Mouse (Mus musculus): ENCODE results near the gene Gna14. TPM values are rescaled to one million over a fixed set of nuclear protein-coding genes. Genes with fewer than 3 reads are reported as not detected.

Gene Gna14
- polyA plus RNA-seq, 1 experiment from 2014 or later: 2.6 TPM

DNA sequence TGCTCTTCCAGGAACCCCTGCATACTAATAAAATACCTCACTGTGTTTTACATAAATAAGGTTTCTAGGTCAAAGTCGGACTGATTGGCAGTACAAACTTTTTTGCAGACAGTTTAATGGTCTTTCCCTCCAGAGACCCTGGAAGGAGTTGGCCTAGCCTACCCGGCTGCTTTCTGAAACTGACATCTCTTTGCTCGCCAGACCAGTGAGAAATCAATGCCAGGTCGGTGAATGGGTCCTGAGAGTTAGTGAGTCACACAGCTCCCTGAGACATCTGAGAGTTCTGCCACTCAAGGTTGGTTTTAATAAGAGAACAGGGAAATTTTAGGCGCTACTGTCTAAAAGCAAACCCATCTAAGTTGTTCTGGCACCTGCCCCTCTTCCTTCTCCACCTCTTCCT, 49.1 kb downstream of the Gna14 start:
- Histone ChIP-seq H3K36me3 (no peaks in the 10 kb centered on the region), H3K4me2 (no peak overlapping the region), H3K27ac (replicated peaks) (no peak overlapping the region), H3K9me3 (replicated peaks) (no peaks in the 10 kb centered on the region), H3K9ac (replicated peaks) (no peak overlapping the region), H3K4me1 (no peaks in the 10 kb centered on the region), H3K27me3 (replicated peaks) (no peaks in the 10 kb centered on the region), H3K4me3 (replicated peaks) (no peak overlapping the region)
- no peak for ATAC-seq (ENCODE audit: low FRiP score)
- 75% methylated on average over 5 of the region's 5 CpGs for WGBS

DNA sequence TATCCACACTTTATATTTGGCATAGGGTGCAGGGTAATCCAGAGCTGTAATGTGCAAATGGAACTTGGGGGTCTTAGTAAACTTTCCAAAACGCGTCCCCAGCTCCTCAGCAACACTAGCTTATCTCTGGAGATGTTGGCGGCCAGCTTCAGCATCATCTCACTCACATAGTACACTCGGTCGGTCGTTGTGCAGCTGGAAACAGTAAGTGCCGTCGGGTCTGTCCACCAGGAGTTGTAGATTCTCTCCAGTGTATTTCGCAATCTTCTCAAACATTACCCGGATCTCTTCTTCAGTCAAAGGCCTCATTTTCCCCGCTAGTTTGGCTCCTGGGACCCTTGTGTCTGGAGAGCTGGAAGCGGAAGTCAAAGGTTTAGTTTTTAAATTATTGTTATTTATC, 55.2 kb downstream of the Gna14 start:
- Histone ChIP-seq H3K9me3 (replicated peaks) (no peaks in the 10 kb centered on the region), H3K4me3 (replicated peaks) (no peak overlapping the region), H3K9ac (replicated peaks) (no peak overlapping the region), H3K4me2 (no peak overlapping the region), H3K27ac (replicated peaks) (0 out of 2 replicates have a peak overlapping the region, but pooled peaks have one; percentile 5), H3K36me3 (no peaks in the 10 kb centered on the region), H3K4me1 (0 out of 2 replicates have a peak, but pooled peaks cover 3% of the 10 kb centered on the region), H3K27me3 (replicated peaks) (no peaks in the 10 kb centered on the region)
- 76% methylated on average over 12 of the region's 12 CpGs for WGBS
- ATAC-seq (ENCODE audit: low FRiP score): no peak

DNA sequence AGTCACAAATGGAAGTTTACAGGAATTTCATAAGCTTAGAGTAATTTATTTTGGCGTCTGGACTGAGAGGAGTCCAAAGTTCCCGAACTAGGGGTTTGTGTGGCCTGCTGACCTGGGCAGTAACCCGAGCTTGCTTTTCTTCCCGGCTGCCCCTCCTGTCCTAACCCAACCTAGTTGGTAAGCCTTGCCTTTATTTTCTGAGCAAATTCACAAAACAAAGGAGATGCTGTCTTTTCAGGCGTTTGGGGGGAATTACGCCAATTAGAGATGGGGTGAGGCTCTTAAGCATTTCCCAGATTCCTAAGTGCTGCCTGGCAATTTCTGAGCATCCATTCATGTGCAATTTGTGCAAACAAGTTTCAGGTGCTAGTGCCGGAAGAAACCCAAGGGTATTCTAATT, 55.9 kb downstream of the Gna14 start:
- 16% methylated on average over 7 of the region's 7 CpGs for WGBS
- no peaks in the 10 kb centered on the region for H3K27me3 ChIP-seq (replicated peaks)
- ATAC-seq (ENCODE audit: low FRiP score): no peak
- H3K4me3 ChIP-seq (replicated peaks): no peak overlapping the region
- H3K27ac ChIP-seq (replicated peaks): no peak overlapping the region
- no peak overlapping the region for H3K4me2 ChIP-seq
- no peak overlapping the region for H3K9ac ChIP-seq (replicated peaks)
- no peaks in the 10 kb centered on the region for H3K9me3 ChIP-seq (replicated peaks)
- H3K4me1 ChIP-seq: 0 out of 2 replicates have a peak, but pooled peaks cover 3% of the 10 kb centered on the region
- no peaks in the 10 kb centered on the region for H3K36me3 ChIP-seq

DNA sequence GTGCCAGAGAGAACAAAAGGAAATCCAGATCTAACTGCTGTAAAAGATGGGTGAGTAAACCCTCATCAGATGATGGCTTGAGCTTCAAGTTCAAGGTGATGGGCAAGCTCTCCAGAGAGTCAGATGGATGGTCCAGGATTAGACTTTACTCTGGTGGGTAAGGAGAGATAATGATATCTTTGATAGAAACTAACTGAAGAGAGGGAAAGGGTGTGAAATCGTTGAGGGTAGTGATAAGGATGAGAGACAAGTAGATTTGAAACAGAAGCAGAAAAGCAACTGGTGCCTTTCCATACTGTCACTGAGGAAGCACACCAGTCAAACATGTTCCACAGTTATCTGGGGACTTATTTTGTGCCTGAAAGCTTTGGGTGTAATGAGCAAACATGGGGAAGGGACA, 56.9 kb downstream of the Gna14 start:
- 75% methylated on average over 1 of the region's 1 CpGs for WGBS
- Histone ChIP-seq H3K27ac (replicated peaks) (no peak overlapping the region), H3K4me1 (0 out of 2 replicates have a peak, but pooled peaks cover 3% of the 10 kb centered on the region), H3K27me3 (replicated peaks) (no peaks in the 10 kb centered on the region), H3K9ac (replicated peaks) (no peak overlapping the region), H3K4me2 (no peak overlapping the region), H3K9me3 (replicated peaks) (no peaks in the 10 kb centered on the region), H3K36me3 (no peaks in the 10 kb centered on the region), H3K4me3 (replicated peaks) (no peak overlapping the region)
- no peak for ATAC-seq (ENCODE audit: low FRiP score)

DNA sequence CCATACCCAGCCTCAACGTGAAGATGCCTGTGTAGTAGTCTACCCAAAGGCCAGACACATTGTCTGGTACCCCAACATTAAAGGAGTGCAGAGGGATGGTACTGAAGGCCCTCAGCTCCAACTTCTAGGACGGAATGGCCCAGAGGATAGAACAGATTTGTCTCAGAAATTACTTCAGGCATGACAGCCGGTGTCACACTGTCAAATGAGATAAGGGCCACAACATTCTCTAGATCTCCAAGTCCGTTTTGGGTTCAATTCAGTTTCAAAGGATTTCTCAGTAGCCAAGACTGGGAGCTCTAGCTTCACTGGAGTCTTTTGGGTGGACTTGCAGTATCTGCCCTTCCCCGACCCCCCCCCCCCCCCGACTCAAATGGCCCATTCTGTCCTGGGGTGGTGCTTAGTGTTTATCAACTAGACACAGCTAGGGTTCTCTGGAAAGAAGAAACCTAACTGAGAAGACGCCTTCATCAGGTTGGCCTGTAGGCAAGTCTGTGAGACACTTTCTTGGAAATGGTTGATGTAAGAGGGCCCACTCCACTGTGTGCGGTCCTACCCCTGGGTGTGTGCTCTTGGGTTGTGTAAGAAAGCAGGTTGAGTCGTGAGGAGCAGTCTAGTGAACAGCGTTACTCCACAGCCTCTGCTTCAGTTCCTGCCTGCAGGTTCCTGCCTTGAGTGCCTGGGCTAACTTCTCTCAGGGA, 59.4 kb downstream of the Gna14 start:
- Histone ChIP-seq H3K4me3 (replicated peaks) (no peak overlapping the region), H3K4me2 (no peak overlapping the region), H3K4me1 (0 out of 2 replicates have a peak, but pooled peaks cover 3% of the 10 kb centered on the region), H3K36me3 (no peaks in the 10 kb centered on the region), H3K9ac (replicated peaks) (no peak overlapping the region), H3K27ac (replicated peaks) (no peak overlapping the region), H3K27me3 (replicated peaks) (no peaks in the 10 kb centered on the region), H3K9me3 (replicated peaks) (no peaks in the 10 kb centered on the region)
- ATAC-seq (ENCODE audit: low FRiP score): no peak
- WGBS: 91% methylated on average over 10 of the region's 10 CpGs

DNA sequence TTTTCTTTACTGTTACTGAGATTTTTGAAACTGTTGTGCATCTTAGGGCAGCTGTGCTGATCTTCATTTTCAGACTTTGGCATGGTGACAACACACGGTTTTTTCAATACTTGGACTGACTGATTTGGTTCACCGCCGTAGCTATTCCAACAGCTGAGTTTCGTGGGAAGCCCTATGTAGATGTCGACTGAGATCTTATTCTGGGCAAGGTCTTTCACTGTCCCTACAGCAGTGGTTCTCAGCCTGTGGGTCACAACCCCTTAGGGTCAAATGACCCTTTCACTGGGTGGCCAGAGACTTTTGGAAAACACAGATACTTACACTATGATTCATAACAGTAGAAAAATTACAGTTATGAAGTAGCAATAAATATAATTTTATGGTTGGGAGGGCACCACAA, 60.5 kb downstream of the Gna14 start:
- H3K27me3 ChIP-seq (replicated peaks): no peaks in the 10 kb centered on the region
- H3K36me3 ChIP-seq: no peaks in the 10 kb centered on the region
- no peak overlapping the region for H3K4me3 ChIP-seq (replicated peaks)
- H3K9me3 ChIP-seq (replicated peaks): no peaks in the 10 kb centered on the region
- WGBS: 88% methylated on average over 5 of the region's 5 CpGs
- H3K4me1 ChIP-seq: 0 out of 2 replicates have a peak, but pooled peaks cover 3% of the 10 kb centered on the region
- no peak overlapping the region for H3K9ac ChIP-seq (replicated peaks)
- no peak overlapping the region for H3K4me2 ChIP-seq
- no peak for ATAC-seq (ENCODE audit: low FRiP score)
- no peak overlapping the region for H3K27ac ChIP-seq (replicated peaks)

DNA sequence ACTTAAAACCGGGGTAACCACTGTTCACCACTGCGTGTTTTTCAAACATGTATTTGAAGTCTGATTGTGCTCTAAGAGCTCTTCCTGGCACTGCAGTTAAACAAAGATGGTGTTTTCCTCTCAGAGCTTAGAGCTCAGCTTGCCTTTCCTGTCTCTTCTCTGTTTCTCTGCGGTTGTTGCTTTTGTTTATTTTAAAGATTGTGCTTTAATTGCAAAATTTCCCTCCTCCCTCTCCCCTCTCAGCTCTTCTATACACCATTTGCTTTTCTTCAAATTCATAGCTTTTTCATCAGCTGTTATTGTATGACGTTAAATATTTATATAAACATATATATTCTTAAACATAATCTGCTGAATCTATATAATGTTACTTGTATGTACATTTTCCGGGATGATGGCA, 66.5 kb downstream of the Gna14 start:
- no peaks in the 10 kb centered on the region for H3K36me3 ChIP-seq
- H3K27ac ChIP-seq (replicated peaks): no peak overlapping the region
- H3K4me3 ChIP-seq (replicated peaks): no peak overlapping the region
- no peaks in the 10 kb centered on the region for H3K9me3 ChIP-seq (replicated peaks)
- H3K9ac ChIP-seq (replicated peaks): no peak overlapping the region
- peaks cover 10% of the 10 kb centered on the region; the same call in 1 of the 2 replicates for H3K4me1 ChIP-seq
- no peak for ATAC-seq (ENCODE audit: low FRiP score)
- 73% methylated on average over 5 of the region's 5 CpGs for WGBS
- no peaks in the 10 kb centered on the region for H3K27me3 ChIP-seq (replicated peaks)
- no peak overlapping the region for H3K4me2 ChIP-seq

DNA sequence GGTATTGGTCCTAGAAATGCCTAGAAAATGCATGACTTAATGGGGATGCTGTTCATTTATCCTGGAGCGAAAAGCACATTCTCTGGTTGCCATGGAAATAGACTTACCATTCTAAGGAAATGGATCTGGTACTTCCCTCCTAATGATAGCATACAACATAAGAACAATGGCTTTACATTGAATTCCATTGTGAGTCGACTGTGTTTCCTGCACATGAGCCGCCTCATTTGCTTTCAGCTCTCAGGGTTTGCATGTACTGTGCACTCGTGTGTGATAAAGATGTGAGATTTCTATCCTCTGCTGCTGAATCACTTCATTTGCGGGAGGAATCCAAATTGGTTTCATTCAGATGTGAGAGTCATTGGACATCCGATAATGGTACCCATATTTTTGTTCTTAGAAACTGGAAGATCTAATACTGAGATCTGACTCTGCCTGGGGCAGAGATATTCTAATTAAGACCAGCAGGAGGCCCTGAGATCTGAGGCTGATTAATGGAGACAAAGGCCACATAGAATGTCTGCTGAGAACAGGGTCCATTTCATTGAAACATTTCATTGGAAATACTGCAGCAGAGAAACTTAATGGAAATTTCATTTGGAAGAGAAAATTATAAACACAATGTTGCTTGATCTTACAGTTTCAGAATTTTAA, 71.3 kb downstream of the Gna14 start:
- Histone ChIP-seq H3K4me1 (peaks cover 10% of the 10 kb centered on the region; the same call in 1 of the 2 replicates), H3K4me2 (no peak overlapping the region), H3K27ac (replicated peaks) (peak overlapping the region; percentile 68), H3K9me3 (replicated peaks) (no peaks in the 10 kb centered on the region), H3K27me3 (replicated peaks) (no peaks in the 10 kb centered on the region), H3K36me3 (no peaks in the 10 kb centered on the region), H3K4me3 (replicated peaks) (no peak overlapping the region), H3K9ac (replicated peaks) (no peak overlapping the region)
- 18% methylated on average over 6 of the region's 6 CpGs for WGBS
- peak; percentile 88 for ATAC-seq (ENCODE audit: low FRiP score)

DNA sequence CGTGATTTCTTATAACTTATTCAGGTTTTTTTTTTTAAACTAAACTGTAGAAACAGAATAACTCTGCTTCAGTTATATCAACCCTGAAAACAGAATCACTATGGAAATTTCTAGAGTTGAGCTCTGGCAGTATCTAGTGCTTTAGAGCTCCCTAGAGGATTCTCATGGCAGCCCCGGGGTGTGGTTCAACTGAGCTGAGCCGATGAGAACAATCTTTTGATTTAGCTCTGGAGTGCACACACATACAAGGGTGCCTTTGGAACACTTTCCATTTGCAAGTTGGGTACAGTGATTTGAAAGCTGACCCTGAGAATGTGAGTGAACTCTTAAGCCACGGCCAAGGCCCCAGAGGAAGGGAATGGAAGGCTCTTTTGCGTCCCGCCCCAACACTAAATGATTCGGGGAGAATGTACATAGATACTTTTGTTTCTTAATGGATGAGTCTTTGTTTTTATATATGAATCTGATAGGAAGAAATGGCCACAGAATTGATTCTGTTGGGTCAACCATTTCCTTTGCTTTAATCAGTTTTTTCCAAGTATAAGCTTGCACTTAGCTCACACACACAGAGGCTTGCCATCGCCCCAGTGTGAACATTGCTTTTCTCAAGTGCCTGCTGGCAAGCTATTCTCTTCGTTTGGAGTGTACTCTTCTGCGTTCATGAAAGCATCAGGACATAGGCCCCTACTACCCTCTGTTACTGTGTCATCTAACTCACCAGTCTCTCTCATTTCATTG, 75.0 kb downstream of the Gna14 start:
- H3K9ac ChIP-seq (replicated peaks): no peak overlapping the region
- no peak for ATAC-seq (ENCODE audit: low FRiP score)
- 82% methylated on average over 10 of the region's 10 CpGs for WGBS
- no peak overlapping the region for H3K4me2 ChIP-seq
- no peak overlapping the region for H3K27ac ChIP-seq (replicated peaks)
- H3K4me1 ChIP-seq: peaks cover 10% of the 10 kb centered on the region; the same call in 1 of the 2 replicates
- no peaks in the 10 kb centered on the region for H3K9me3 ChIP-seq (replicated peaks)
- no peaks in the 10 kb centered on the region for H3K27me3 ChIP-seq (replicated peaks)
- H3K36me3 ChIP-seq: no peaks in the 10 kb centered on the region
- H3K4me3 ChIP-seq (replicated peaks): no peak overlapping the region

DNA sequence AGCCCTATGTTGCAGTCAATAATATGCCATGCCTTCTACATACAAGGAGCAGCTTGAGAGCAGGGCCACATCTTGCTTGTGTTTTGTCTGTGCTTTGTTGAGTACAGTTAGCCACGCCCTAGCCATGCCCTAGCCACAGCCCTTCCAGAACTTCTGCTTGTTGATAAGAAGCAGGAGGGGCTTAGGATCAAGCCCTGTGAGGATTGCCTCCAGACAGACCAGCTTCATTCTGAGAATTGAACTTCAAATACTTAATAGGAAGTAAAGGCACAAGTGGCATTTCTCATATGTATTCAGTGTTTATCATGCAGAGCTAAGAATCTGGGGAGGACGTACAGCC, 75.5 kb downstream of the Gna14 start:
- H3K4me2 ChIP-seq: no peak overlapping the region
- H3K9ac ChIP-seq (replicated peaks): no peak overlapping the region
- H3K4me1 ChIP-seq: peaks cover 8% of the 10 kb centered on the region; the same call in 1 of the 2 replicates
- no peak overlapping the region for H3K4me3 ChIP-seq (replicated peaks)
- WGBS: 89% methylated on average over 2 of the region's 2 CpGs
- no peaks in the 10 kb centered on the region for H3K27me3 ChIP-seq (replicated peaks)
- no peak for ATAC-seq (ENCODE audit: low FRiP score)
- no peaks in the 10 kb centered on the region for H3K9me3 ChIP-seq (replicated peaks)
- no peak overlapping the region for H3K27ac ChIP-seq (replicated peaks)
- no peaks in the 10 kb centered on the region for H3K36me3 ChIP-seq

DNA sequence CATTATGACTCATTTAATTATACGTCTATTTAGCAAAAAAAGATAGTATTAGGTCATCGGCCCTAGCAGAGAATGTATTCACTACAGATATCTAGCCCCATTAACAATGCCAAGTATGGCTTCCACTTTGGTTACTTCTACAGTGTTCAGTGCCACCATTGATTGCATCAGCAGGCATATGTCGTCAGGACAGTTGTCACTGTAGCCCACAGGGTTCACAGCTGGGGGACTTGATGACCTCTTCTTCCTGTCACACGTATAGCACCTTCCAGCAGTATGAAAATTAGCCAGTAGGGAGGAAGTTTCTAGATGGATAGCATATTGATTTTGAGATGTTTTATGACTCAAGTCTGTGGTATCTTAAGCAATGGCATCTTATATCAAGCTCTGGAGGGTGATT, 78.6 kb downstream of the Gna14 start:
- 81% methylated on average over 4 of the region's 4 CpGs for WGBS
- no peaks in the 10 kb centered on the region for H3K27me3 ChIP-seq (replicated peaks)
- ATAC-seq (ENCODE audit: low FRiP score): no peak
- H3K4me1 ChIP-seq: no peaks in the 10 kb centered on the region
- H3K4me2 ChIP-seq: no peak overlapping the region
- H3K36me3 ChIP-seq: no peaks in the 10 kb centered on the region
- H3K4me3 ChIP-seq (replicated peaks): no peak overlapping the region
- H3K9me3 ChIP-seq (replicated peaks): no peaks in the 10 kb centered on the region
- no peak overlapping the region for H3K9ac ChIP-seq (replicated peaks)
- no peak overlapping the region for H3K27ac ChIP-seq (replicated peaks)

DNA sequence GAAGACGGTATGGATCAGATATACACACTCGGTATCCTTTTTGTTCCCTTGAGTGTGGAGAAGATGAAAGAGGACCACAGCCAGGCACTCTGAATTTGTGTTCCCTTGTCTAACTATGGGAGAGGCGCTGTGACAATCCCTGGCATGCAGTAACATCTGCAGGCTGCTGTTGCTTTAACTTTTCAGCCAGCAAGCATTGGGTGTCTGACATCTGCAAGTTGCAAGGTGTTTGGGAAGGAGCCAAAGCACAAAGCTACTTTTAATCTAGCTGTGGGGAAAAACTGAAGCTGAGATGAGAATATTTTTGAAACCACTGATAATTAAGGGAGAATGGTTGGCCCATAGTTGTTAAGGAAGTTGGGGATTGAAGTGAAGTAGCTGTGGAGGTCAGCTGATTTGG, 83.0 kb downstream of the Gna14 start:
- no peaks in the 10 kb centered on the region for H3K36me3 ChIP-seq
- no peaks in the 10 kb centered on the region for H3K4me1 ChIP-seq
- 81% methylated on average over 3 of the region's 3 CpGs for WGBS
- H3K9me3 ChIP-seq (replicated peaks): no peaks in the 10 kb centered on the region
- no peak overlapping the region for H3K27ac ChIP-seq (replicated peaks)
- no peaks in the 10 kb centered on the region for H3K27me3 ChIP-seq (replicated peaks)
- H3K4me3 ChIP-seq (replicated peaks): no peak overlapping the region
- no peak overlapping the region for H3K4me2 ChIP-seq
- no peak overlapping the region for H3K9ac ChIP-seq (replicated peaks)
- no peak for ATAC-seq (ENCODE audit: low FRiP score)
